Mouse (Mus musculus): ENCODE results near the gene Klf9. TPM values are rescaled to one million over a fixed set of nuclear protein-coding genes. Genes with fewer than 3 reads are reported as not detected.
"Not testable (repeated sequence)": the region's sequence is repeated elsewhere in the genome, so short reads cannot be mapped to it uniquely, and the experiment has no call there.

Gene Klf9
- polyA plus RNA-seq, 1 experiment from 2014 or later, result 1.3 TPM

GRCm38 (mm10) chr19:23144031-23144430 is 3.0 kb downstream of the Klf9 start:
- Histone ChIP-seq H3K36me3 (no peaks in the 10 kb centered on the region), H3K27ac (no peak overlapping the region), H3K9me3 (replicated peaks) (no peaks in the 10 kb centered on the region), H3K27me3 (ENCODE audit: low read depth, poor library complexity, severe bottlenecking) (peaks cover 47% of the 10 kb centered on the region), H3K4me3 (no peak overlapping the region), H3K4me1 (peaks cover 23% of the 10 kb centered on the region)
- DNase-seq (ENCODE audit: low spot score), result no peak
- WGBS, result 59% methylated on average over 9 of the region's 9 CpGs

- WGBS, result 91% methylated on average over 3 of the region's 3 CpGs
- Histone ChIP-seq H3K27ac (no peak overlapping the region), H3K36me3 (no peaks in the 10 kb centered on the region), H3K4me3 (no peak overlapping the region), H3K9me3 (replicated peaks) (no peaks in the 10 kb centered on the region), H3K27me3 (ENCODE audit: low read depth, poor library complexity, severe bottlenecking) (peaks cover 39% of the 10 kb centered on the region), H3K4me1 (peaks cover 23% of the 10 kb centered on the region)
- DNase-seq (ENCODE audit: low spot score), result no peak
These were observed 4.1 kb downstream of the Klf9 start for GRCm38 (mm10) chr19:23145146-23145545.

- not testable (repeated sequence) for H3K9me3 ChIP-seq (replicated peaks); H3K36me3 ChIP-seq; DNase-seq (ENCODE audit: low spot score); H3K4me3 ChIP-seq; H3K27ac ChIP-seq
- Histone ChIP-seq H3K27me3 (ENCODE audit: low read depth, poor library complexity, severe bottlenecking) (peaks cover 39% of the 10 kb centered on the region), H3K4me1 (peaks cover 23% of the 10 kb centered on the region)
- 87% methylated on average over 7 of the region's 7 CpGs for WGBS
These were observed 4.5 kb downstream of the Klf9 start for GRCm38 (mm10) chr19:23145575-23145974.

- no peak overlapping the region for H3K4me3 ChIP-seq
- H3K27me3 ChIP-seq (ENCODE audit: low read depth, poor library complexity, severe bottlenecking), result peaks cover 36% of the 10 kb centered on the region
- 74% methylated on average over 12 of the region's 12 CpGs for WGBS
- H3K36me3 ChIP-seq, result no peaks in the 10 kb centered on the region
- no peak overlapping the region for H3K27ac ChIP-seq
- H3K4me1 ChIP-seq, result peaks cover 19% of the 10 kb centered on the region
- no peaks in the 10 kb centered on the region for H3K9me3 ChIP-seq (replicated peaks)
- DNase-seq (ENCODE audit: low spot score), result no peak
These were observed 5.4 kb downstream of the Klf9 start for GRCm38 (mm10) chr19:23146409-23146861.

GRCm38 (mm10) chr19:23147026-23147966 is 6.3 kb downstream of the Klf9 start:
- DNase-seq (ENCODE audit: low spot score), result no peak
- no peaks in the 10 kb centered on the region for H3K36me3 ChIP-seq
- 85% methylated on average over 15 of the region's 15 CpGs for WGBS
- no peaks in the 10 kb centered on the region for H3K9me3 ChIP-seq (replicated peaks)
- H3K27me3 ChIP-seq (ENCODE audit: low read depth, poor library complexity, severe bottlenecking), result peaks cover 27% of the 10 kb centered on the region
- no peak overlapping the region for H3K27ac ChIP-seq
- H3K4me3 ChIP-seq, result no peak overlapping the region
- H3K4me1 ChIP-seq, result peaks cover 19% of the 10 kb centered on the region

- no peak overlapping the region for H3K27ac ChIP-seq
- H3K9me3 ChIP-seq (replicated peaks), result no peaks in the 10 kb centered on the region
- no peaks in the 10 kb centered on the region for H3K36me3 ChIP-seq
- H3K4me3 ChIP-seq, result no peak overlapping the region
- peaks cover 17% of the 10 kb centered on the region for H3K4me1 ChIP-seq
- 87% methylated on average over 7 of the region's 7 CpGs for whole genome bisulfite sequencing
- H3K27me3 ChIP-seq (ENCODE audit: low read depth, poor library complexity, severe bottlenecking), result peaks cover 3% of the 10 kb centered on the region; the same call in 1 of the 2 replicates
- no peak for DNase-seq (ENCODE audit: low spot score)
These were observed 8.7 kb downstream of the Klf9 start for GRCm38 (mm10) chr19:23149465-23150410.

- Histone ChIP-seq H3K27ac (no peak overlapping the region), H3K4me1 (peaks cover 17% of the 10 kb centered on the region), H3K36me3 (no peaks in the 10 kb centered on the region), H3K4me3 (no peak overlapping the region), H3K9me3 (replicated peaks) (no peaks in the 10 kb centered on the region), H3K27me3 (ENCODE audit: low read depth, poor library complexity, severe bottlenecking) (no peaks in the 10 kb centered on the region)
- 83% methylated on average over 14 of the region's 14 CpGs for WGBS
- DNase-seq (ENCODE audit: low spot score), result no peak
These were observed 9.7 kb downstream of the Klf9 start for GRCm38 (mm10) chr19:23150556-23151265.

GRCm38 (mm10) chr19:23151651-23152070 is 10.6 kb downstream of the Klf9 start:
- no peak overlapping the region for H3K4me3 ChIP-seq
- WGBS, result 35% methylated on average over 11 of the region's 11 CpGs
- no peaks in the 10 kb centered on the region for H3K36me3 ChIP-seq
- no peaks in the 10 kb centered on the region for H3K27me3 ChIP-seq (ENCODE audit: low read depth, poor library complexity, severe bottlenecking)
- peaks cover 14% of the 10 kb centered on the region for H3K4me1 ChIP-seq
- no peak for DNase-seq (ENCODE audit: low spot score)
- no peaks in the 10 kb centered on the region for H3K9me3 ChIP-seq (replicated peaks)
- no peak overlapping the region for H3K27ac ChIP-seq

- H3K4me3 ChIP-seq, result no peak overlapping the region
- no peaks in the 10 kb centered on the region for H3K36me3 ChIP-seq
- DNase-seq (ENCODE audit: low spot score), result no peak
- H3K9me3 ChIP-seq (replicated peaks), result no peaks in the 10 kb centered on the region
- H3K27me3 ChIP-seq (ENCODE audit: low read depth, poor library complexity, severe bottlenecking), result no peaks in the 10 kb centered on the region
- H3K4me1 ChIP-seq, result peaks cover 14% of the 10 kb centered on the region
- H3K27ac ChIP-seq, result no peak overlapping the region
- 31% methylated on average over 4 of the region's 4 CpGs for WGBS
These were observed 11.2 kb downstream of the Klf9 start for GRCm38 (mm10) chr19:23152201-23152640.

GRCm38 (mm10) chr19:23152771-23153605 is 12.0 kb downstream of the Klf9 start:
- 65% methylated on average over 25 of the region's 25 CpGs for WGBS
- Histone ChIP-seq H3K27ac (no peak overlapping the region), H3K36me3 (no peaks in the 10 kb centered on the region), H3K9me3 (replicated peaks) (no peaks in the 10 kb centered on the region), H3K4me3 (no peak overlapping the region), H3K4me1 (peaks cover 14% of the 10 kb centered on the region), H3K27me3 (ENCODE audit: low read depth, poor library complexity, severe bottlenecking) (no peaks in the 10 kb centered on the region)
- no peak for DNase-seq (ENCODE audit: low spot score)

- Histone ChIP-seq H3K9me3 (replicated peaks) (no peaks in the 10 kb centered on the region), H3K36me3 (no peaks in the 10 kb centered on the region), H3K27ac (no peak overlapping the region), H3K27me3 (ENCODE audit: low read depth, poor library complexity, severe bottlenecking) (no peaks in the 10 kb centered on the region), H3K4me1 (peaks cover 14% of the 10 kb centered on the region), H3K4me3 (no peak overlapping the region)
- DNase-seq (ENCODE audit: low spot score), result no peak
- 79% methylated on average over 5 of the region's 5 CpGs for WGBS
These were observed 12.6 kb downstream of the Klf9 start for GRCm38 (mm10) chr19:23153606-23154127.
